Mouse (Mus musculus) G1E (cell line): ENCODE data around the gene Crtc1. TPM values are rescaled to one million over a fixed set of nuclear protein-coding genes. Genes with fewer than 3 reads are reported as not detected.

Source experiments
- ATAC-seq: 2 replicates; pipeline ENCODE4 v1.8.0; 2016; ENCODE audit warnings: mild to moderate bottlenecking; ENCODE audit not compliant: insufficient number of reproducible peaks, poor library complexity, low FRiP score, severe bottlenecking; ENCODE audit errors: extremely low read depth
- DNase-seq: peaks from one replicate; pipeline ENCODE4 v3.0.0; 2012; ENCODE audit warnings: low spot score
- H3K27me3 ChIP-seq: 2 replicates; pipeline ENCODE4 v1.6.1; 2012; ENCODE audit warnings: mild to moderate bottlenecking, low read length, inconsistent platforms; ENCODE audit not compliant: insufficient read depth
- H3K36me3 ChIP-seq: replicated peaks from 2 replicates; pipeline ENCODE3; 2012; ENCODE audit warnings: mild to moderate bottlenecking, inconsistent platforms
- H3K4me1 ChIP-seq: 2 replicates; pipeline ENCODE4 v1.6.1; 2012; ENCODE audit warnings: low read depth, low read length, inconsistent platforms, mixed read lengths; ENCODE audit not compliant: insufficient read depth
- H3K4me3 ChIP-seq: 2 replicates; pipeline ENCODE4 v1.5.1; 2012; ENCODE audit warnings: low read depth, mild to moderate bottlenecking, inconsistent platforms, low read length, moderate library complexity, mixed read lengths
- H3K9me3 ChIP-seq: replicated peaks from 2 replicates; pipeline ENCODE4 v1.6.1; 2012; ENCODE audit warnings: inconsistent platforms
- CTCF ChIP-seq: IDR thresholded peaks from 2 replicates; pipeline ENCODE4 v1.5.1; 2012; ENCODE audit warnings: low read depth, low read length, inconsistent platforms, mixed read lengths
- GATA1 ChIP-seq: IDR thresholded peaks from 2 replicates; pipeline ENCODE4 v1.6.1; 2012; ENCODE audit warnings: borderline replicate concordance, low read length, inconsistent platforms, mixed read lengths
- GATA2 ChIP-seq: IDR thresholded peaks from 2 replicates; pipeline ENCODE4 v1.6.1; 2012; ENCODE audit warnings: low read depth, low read length, inconsistent platforms, borderline replicate concordance
- POLR2AphosphoS5 ChIP-seq: IDR thresholded peaks from 2 replicates; pipeline ENCODE4 v1.6.1; 2012; ENCODE audit warnings: low read depth, low read length, inconsistent platforms; ENCODE audit not compliant: insufficient replicate concordance
- TAL1 ChIP-seq: conservative IDR thresholded peaks from 2 replicates; pipeline ENCODE4 v1.6.1; 2012; ENCODE audit warnings: low read depth, low read length, inconsistent platforms, mixed read lengths
- polyA plus RNA-seq: library from polyadenylated mRNA; stranded (reverse); fragments of >175 nt; gene quantifications from 2 replicates; pipeline ENCODE4 v1.2.3, GENCODE M21; 2012
- total RNA-seq, 2 experiments: library from RNA; stranded (forward) in 1 of 2; stranded (reverse) in 1 of 2; fragments of 200-1000 nt in 1 of 2; fragments of >200 nt in 1 of 2; fragmentation: Nextera tagmentation in 1 of 2; gene quantifications; 2 replicates each; pipeline ENCODE4 v1.2.3; 2014 to 2017

Crtc1 gene
- total and polyA plus RNA-seq, 3 experiments = 1.4 to 17.6 (median 15.3) TPM

- TF ChIP-seq TAL1 (no peak), GATA1 (no peak), GATA2 (no peak), CTCF (no peak), POLR2AphosphoS5 (no peak)
- H3K27me3 ChIP-seq = no peaks in the 10 kb centered on the region
- H3K4me3 ChIP-seq = no peak overlapping the region; the same call in 1 of the 2 replicates
- H3K9me3 ChIP-seq = no peaks in the 10 kb centered on the region
- DNase-seq (no peak), ATAC-seq (no peak)
- peaks cover 67% of the 10 kb centered on the region for H3K36me3 ChIP-seq
- peaks cover 55% of the 10 kb centered on the region for H3K4me1 ChIP-seq
Observed at GRCm38 (mm10) chr8:70432991-70433536, 6.3 kb downstream of the Crtc1 start.

- Histone ChIP-seq H3K36me3 (peaks cover 55% of the 10 kb centered on the region), H3K27me3 (no peaks in the 10 kb centered on the region), H3K4me3 (no peak overlapping the region), H3K9me3 (no peaks in the 10 kb centered on the region), H3K4me1 (peaks cover 55% of the 10 kb centered on the region)
- DNase-seq (no peak), ATAC-seq (no peak)
- no peak for TF ChIP-seq GATA1
- TF ChIP-seq TAL1 = no peak
- no peak for TF ChIP-seq POLR2AphosphoS5
- no peak for TF ChIP-seq CTCF
- no peak for TF ChIP-seq GATA2
Observed at GRCm38 (mm10) chr8:70431213-70431612, 8.2 kb downstream of the Crtc1 start.

GRCm38 (mm10) chr8:70426300-70426907 is 13.0 kb downstream of the Crtc1 start:
- peaks cover 72% of the 10 kb centered on the region for H3K4me1 ChIP-seq
- TF ChIP-seq GATA2 = no peak
- no peak for TF ChIP-seq CTCF
- no peak for TF ChIP-seq POLR2AphosphoS5
- 0 out of 2 replicates have a peak overlapping the region, but pooled peaks have one; percentile 0 for H3K4me3 ChIP-seq
- peak; percentile 36; the same call in 1 of the 2 replicates for ATAC-seq
- peaks cover 48% of the 10 kb centered on the region for H3K36me3 ChIP-seq
- no peaks in the 10 kb centered on the region for H3K27me3 ChIP-seq
- no peak for DNase-seq
- no peaks in the 10 kb centered on the region for H3K9me3 ChIP-seq

GRCm38 (mm10) chr8:70422722-70423121 is 16.7 kb downstream of the Crtc1 start:
- Histone ChIP-seq H3K36me3 (peaks cover 43% of the 10 kb centered on the region), H3K9me3 (no peaks in the 10 kb centered on the region), H3K4me1 (peaks cover 88% of the 10 kb centered on the region), H3K27me3 (no peaks in the 10 kb centered on the region; the same call in 1 of the 2 replicates), H3K4me3 (peak overlapping the region; percentile 58; the same call in 1 of the 2 replicates)
- peak; percentile 88 for ATAC-seq
- peak; percentile 76 for DNase-seq
- TF ChIP-seq GATA2 (no peak), TAL1 (peak; percentile 68)

GRCm38 (mm10) chr8:70421349-70422104 is 17.9 kb downstream of the Crtc1 start:
- DNase-seq (peak; percentile 19), ATAC-seq (no peak)
- peaks cover 93% of the 10 kb centered on the region for H3K4me1 ChIP-seq
- peaks cover 51% of the 10 kb centered on the region for H3K36me3 ChIP-seq
- H3K4me3 ChIP-seq = peak overlapping the region; percentile 50; the same call in 1 of the 2 replicates
- TF ChIP-seq GATA2 (no peak), GATA1 (no peak), CTCF (no peak), POLR2AphosphoS5 (no peak), TAL1 (no peak)
- H3K27me3 ChIP-seq = no peaks in the 10 kb centered on the region; the same call in 1 of the 2 replicates
- no peaks in the 10 kb centered on the region for H3K9me3 ChIP-seq

- DNase-seq (no peak), ATAC-seq (no peak)
- peaks cover 52% of the 10 kb centered on the region for H3K36me3 ChIP-seq
- H3K27me3 ChIP-seq = no peaks in the 10 kb centered on the region; the same call in 1 of the 2 replicates
- no peak for TF ChIP-seq TAL1
- peak overlapping the region; percentile 54; the same call in 1 of the 2 replicates for H3K4me3 ChIP-seq
- peaks cover 94% of the 10 kb centered on the region for H3K4me1 ChIP-seq
- no peaks in the 10 kb centered on the region for H3K9me3 ChIP-seq
Observed at GRCm38 (mm10) chr8:70419879-70420643, 19.3 kb downstream of the Crtc1 start.
